Mouse (Mus musculus) kidney, postnatal 14 days (tissue): Measurements from ENCODE around the gene Mrap.

Source experiments
- DNase-seq: peaks from one replicate; pipeline ENCODE4 v3.0.0; 2022; ENCODE audit warnings: mixed read lengths

Mrap gene

GRCm38 (mm10) chr16:90759335-90759734 lies 21.3 kb downstream of the Mrap start:
- no peak for DNase-seq

- no peak for DNase-seq
Measured at GRCm38 (mm10) chr16:90760515-90760914, 22.5 kb downstream of the Mrap start.

- DNase-seq: no peak
Measured at GRCm38 (mm10) chr16:90765195-90765877, 27.3 kb downstream of the Mrap start.

DNA sequence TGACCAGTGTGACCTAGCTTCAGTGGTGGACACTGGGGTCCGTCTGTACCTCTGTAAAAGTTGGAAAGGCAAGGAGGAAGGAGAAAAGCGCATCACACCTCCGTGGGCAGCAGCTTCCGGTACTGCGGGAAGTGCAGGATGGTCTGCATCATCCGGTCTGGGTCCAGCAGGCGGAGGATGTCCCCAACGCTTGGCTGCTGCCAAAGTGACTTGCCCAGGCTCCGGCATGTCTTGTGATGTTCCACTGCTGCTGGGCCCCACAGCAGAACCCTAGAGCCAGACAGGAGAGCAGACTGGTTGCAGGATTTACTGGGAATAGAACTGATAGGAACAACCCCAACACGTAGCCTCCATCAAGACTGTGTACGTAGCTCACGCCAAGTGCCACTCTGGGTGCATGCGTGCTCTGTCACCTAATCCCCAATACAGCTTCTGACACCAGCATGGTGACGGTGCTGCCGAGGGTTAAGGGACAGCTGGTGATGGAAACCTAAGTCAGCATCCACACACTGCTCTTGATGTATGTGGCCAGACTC lies 29.0 kb downstream of the Mrap start:
- no peak for DNase-seq

DNA sequence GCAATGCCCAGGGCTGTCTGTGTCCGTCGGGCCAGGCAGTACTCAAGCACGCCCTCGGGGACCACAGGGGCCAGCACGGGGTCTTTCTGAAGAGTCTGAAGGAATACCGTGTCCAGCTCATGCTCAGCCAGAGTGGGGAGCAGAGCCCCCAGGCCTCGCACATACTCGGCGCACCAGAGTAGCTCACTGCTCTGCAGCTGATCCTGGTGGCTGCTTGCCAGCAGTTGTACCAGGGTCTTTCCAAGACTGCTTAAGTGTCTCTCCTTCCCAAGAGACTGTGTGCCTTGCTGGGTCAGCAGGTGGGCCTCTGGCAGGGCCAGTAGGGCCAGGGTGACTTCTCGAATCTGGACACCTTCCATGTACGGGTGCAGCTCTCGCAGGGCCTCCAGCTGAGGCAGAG lies 36.2 kb downstream of the Mrap start:
- DNase-seq: no peak

- DNase-seq: no peak
Measured at GRCm38 (mm10) chr16:90774646-90775045, 36.6 kb downstream of the Mrap start.

DNA sequence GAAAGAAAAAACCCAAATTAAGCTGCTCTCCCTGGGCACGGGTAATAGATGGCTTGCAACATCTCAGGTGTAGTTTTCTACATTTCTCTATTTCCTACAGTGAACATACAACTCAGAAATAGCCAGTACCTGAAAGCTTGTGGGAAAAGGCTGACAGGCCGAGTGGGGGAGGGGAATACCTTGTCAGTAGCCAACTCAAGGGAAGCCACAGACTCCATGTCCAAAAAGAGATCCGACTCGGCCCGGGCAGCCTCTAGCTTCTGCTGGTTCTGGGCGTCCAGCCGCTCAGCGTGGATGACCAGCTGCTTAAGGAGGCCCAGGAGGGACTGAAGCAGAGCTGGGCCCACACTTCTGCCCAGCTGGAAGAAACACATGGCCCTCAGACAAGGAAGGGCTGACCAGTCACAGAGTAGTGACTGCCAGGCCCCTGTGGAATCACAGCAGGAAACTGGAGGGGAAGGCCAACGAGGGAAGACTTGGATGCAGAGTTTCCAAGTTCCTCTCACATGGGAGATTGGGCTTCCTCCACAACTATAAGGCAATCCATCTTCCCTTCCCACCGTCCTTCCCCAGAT lies 38.0 kb downstream of the Mrap start:
- DNase-seq: peak; percentile 11

DNA sequence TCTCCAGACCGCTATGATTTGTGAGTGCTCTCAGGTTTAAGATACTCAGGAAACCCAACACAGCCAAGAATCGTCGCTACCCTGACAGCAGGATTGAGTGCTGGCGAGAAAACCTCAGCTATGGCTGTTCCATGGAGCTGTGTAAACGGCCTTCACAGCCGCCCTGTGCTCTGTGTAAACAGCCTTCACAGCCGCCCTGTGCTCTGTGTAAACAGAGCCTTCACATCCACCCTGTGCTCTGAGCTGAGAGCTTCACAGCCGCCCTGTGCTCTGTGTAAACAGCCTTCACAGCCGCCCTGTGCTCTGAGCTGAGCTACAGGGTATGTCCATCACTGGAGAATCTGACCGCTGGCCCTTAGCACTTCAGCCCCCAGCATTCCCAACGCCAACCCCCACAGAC lies 41.8 kb downstream of the Mrap start:
- no peak for DNase-seq

DNA sequence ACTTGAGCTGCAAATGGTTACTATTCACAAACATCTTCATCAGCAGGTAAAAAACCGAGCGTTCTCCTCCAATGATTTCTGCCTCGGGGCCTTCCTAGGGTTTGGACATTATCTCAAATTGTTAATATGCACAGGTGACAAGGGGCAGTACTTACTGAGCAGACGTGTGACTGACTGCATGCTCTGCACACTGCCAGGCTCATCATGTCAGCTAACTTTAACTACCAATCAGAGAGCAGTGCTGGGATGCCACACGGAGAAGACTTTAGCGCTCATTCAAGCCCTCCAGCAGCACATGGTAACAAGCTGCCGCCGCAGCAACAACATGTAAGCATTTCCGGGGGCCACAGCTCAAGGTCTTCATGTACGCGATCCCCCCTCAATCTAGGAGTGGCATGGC lies 45.3 kb downstream of the Mrap start:
- no peak for DNase-seq

- DNase-seq: no peak
Measured at GRCm38 (mm10) chr16:90785257-90785656, 47.2 kb downstream of the Mrap start.

- no peak for DNase-seq
Measured at GRCm38 (mm10) chr16:90788580-90788979, 50.6 kb downstream of the Mrap start.

- no peak for DNase-seq
Measured at GRCm38 (mm10) chr16:90790946-90791345, 52.9 kb downstream of the Mrap start.

GRCm38 (mm10) chr16:90792066-90792465 lies 54.1 kb downstream of the Mrap start:
- no peak for DNase-seq

DNA sequence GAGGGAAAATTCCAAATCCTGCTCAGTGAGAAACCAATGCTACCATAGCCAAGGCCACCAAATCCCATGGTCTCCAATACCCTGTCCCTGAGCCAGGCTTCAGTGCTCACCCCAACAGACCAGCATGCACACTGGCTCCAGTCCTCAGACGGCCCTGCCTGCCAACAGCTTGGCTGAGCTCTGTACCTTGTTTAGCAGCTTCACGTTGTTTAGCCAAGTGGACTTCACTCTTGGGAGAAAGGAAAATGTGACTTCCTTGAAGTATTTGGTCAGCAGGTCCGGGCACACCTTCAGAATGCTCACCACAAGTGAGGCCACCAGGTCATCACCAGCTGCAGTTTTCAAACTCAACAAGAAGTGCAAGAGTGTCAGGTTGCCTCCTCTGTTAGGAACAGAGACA lies 54.5 kb downstream of the Mrap start:
- peak; percentile 25 for DNase-seq

- DNase-seq: no peak
Measured at GRCm38 (mm10) chr16:90794708-90795107, 56.7 kb downstream of the Mrap start.

DNA sequence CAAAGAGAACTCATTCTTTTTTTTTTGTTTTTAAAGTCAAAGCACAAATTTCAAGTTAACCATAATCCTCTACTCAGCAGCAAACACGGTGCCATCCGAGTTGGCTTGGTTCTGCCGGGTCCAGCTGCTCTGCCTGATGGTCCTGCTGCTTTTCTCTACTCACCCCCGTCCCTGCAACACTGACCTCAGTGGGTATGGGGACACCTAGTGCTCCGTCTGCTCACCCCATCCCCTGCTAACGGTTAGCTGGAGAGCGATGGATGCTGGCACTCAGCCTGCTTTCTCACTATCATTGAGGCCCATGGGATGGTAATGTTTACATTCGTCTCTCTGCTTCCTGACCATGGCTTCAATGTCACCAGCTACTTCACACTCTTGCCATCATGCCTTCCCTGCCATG lies 60.4 kb downstream of the Mrap start:
- no peak for DNase-seq

GRCm38 (mm10) chr16:90798848-90799247 lies 60.8 kb downstream of the Mrap start:
- DNase-seq: no peak
